Mouse (Mus musculus) spleen, postnatal 14 days (tissue): ENCODE results near the gene Ksr2.

Experiments used
- DNase-seq, 2 experiments: peaks; one replicate each; pipeline ENCODE4 v3.0.0; 2021 to 2022; ENCODE audit warnings: low spot score in 2 of 2

Gene Ksr2

GRCm38 (mm10) chr5:117482013-117482412, 68.2 kb downstream of the Ksr2 start:
- no peak for DNase-seq

- DNase-seq = no peak
Observed at GRCm38 (mm10) chr5:117485411-117485810, 71.6 kb downstream of the Ksr2 start.

DNA sequence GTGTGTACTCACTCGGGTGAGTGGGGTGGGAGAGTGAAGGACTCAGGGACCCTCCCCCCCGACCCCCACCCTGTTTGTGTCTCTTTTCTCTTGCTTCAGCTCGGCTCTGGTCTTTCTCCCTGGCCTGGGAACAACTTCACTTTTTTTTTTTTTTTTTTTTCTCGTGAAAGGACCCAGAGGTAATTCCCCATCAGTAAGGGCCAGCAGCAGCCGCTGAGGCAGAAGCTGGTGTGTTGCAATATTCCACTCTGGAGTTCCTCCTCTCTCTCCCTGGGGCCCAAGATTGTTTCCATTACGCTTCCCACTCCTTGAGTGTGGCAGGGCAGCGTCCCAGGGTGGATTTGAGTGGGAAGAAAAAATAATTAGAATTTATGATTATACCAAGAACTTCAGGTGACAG, 72.3 kb downstream of the Ksr2 start:
- no peak for DNase-seq

GRCm38 (mm10) chr5:117488155-117488554, 74.4 kb downstream of the Ksr2 start:
- no peak for DNase-seq

DNA sequence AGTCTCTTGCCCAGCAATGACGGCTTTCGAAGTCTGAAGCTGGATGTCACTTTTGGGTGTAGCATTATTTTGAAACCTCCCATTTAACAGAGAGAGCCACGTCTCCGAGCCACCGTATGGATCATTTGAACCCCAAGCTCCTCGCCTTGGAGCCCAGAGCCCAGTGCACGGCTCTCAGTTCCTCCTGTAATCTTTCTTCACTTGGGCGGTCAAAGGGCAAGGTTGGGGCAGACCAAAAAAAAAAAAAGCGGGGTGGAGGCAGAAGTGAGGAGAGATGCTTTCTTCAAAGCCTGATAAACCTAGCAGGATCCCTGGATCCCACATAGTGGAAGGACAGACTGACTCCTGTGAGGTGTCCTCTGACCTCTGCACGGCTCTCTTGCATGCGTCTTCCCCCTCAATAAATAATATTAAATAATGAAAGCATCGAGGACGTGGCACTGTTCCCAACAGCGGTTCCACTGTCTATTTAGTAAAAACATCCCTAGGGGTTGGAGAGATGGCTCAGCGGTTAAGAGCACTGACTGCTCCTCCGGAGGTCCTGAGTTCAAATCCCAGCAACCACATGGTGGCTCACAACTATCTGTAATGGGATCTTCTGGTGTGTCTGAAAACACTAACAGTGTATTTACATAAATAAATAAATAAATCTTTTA, 75.0 kb downstream of the Ksr2 start:
- no peak for DNase-seq

- DNase-seq = no peak
Observed at GRCm38 (mm10) chr5:117492933-117493863, 79.4 kb downstream of the Ksr2 start.

DNA sequence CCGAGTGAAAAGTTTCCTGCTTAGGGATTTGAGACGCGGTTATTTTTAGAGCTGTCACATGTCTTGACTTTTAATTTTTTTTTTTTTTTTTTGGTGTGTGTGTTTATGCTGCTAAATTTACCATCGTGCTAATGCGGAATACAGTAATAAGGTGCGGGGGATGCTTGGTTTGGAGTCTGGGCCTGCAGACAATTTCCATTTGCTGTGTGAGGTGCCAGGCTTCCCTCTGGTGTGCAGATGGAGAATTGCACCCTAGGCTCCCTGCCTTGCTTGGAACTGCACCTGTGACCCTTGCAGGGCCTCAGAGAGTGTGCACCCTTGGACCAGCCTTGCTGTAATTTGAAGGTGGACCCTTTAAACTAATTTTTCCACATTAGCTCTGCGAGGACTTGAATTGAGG, 80.1 kb downstream of the Ksr2 start:
- peak in 1 of 2 experiments; percentile 23 for DNase-seq

DNA sequence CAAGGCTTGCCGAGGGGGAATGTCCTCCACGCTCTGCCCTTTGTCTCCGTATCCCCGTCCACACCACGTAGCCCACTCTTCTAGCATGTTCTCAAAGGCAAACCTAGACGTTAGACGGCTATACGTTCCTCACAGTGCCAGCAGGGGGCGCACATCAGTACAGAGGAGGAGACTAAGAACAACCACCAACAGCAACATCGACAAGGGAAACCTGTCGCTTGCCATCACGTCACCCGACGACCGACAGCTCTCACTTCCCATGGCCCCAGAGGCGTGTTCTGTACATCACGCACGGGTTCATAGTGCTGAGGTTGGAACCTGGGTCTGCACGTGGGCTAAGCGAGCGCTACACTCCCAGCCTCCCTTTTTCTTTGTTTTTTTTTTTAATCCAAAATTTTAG, 83.3 kb downstream of the Ksr2 start:
- DNase-seq = no peak

DNA sequence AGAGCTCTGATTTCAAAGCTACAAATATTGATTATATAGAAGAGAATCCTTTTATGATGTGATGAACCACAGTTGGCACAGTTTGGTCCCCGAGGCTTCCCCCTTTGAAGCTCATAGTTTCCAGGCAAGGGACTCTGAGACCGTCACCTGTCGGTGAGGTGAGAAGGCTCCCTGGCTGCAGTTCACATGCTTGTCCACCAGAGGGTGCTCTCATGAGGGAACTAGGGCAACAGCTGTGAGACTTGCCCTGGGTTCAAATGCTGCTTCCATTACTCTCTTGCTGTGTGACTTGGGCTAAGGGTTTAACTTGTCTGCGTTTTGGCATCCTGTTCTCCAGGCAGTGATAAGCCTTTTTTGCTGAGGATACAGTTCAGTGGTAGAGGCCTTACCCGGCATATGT, 88.8 kb downstream of the Ksr2 start:
- peak in 1 of 2 experiments; percentile 20 for DNase-seq

DNA sequence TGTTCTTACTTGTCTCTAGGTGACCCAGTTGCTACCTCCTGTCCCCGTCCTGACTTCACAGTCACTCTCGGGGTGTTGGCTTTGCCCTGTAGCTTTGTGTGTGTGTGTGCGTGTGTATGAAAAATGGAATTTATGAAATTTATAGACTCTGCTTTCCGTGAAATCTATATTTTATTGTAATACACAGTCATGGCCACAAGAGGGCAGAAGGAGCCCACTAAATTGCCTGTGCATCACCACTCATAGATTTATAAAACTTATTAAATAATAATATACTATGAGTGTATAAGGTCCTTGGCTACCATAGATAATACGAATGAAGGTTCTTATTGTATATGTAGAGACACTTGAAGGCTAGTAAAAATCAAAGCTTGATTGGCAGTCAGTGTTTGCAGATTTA, 90.6 kb downstream of the Ksr2 start:
- DNase-seq = no peak

DNA sequence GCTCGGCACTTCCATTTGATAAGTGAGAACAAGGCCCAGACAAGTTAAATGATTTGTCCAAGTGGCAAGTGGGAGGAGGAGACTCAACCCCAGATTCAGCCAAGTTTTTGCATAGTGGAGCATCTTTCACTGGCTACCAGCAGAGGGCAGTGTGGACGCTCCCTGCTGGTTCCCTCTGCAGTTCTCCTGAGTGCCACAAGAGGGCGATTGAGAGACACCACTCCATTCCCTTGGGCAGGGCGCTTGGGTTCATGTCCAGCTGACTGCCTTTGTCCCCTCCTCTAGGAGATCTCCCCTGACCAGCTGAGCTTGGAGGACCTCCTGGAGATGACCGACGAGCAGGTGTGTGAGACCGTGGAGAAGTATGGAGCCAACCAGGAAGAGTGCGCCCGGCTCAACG, 91.4 kb downstream of the Ksr2 start:
- DNase-seq = peak in 1 of 2 experiments; percentile 47

GRCm38 (mm10) chr5:117505769-117506168, 92.0 kb downstream of the Ksr2 start:
- DNase-seq = no peak

DNA sequence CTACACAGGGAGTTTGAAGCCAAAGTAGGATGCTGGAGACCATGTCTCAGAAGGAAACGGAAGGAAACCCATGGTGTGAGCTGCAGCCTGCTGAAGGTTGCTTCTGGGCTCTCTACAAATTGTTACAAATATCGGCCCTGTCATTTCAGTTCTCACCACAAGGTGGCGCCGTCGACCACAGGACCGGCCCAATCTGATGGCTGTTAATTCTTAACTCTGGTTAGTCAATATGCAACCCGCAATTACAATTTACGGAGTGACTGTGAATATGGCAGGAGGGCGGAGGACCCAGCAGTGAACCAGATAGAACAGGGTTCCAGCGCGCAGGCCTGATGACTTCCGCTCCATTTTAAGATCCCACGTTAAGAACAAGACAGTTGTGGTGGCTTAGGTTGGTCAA, 92.6 kb downstream of the Ksr2 start:
- peak in 1 of 2 experiments; percentile 51 for DNase-seq

DNA sequence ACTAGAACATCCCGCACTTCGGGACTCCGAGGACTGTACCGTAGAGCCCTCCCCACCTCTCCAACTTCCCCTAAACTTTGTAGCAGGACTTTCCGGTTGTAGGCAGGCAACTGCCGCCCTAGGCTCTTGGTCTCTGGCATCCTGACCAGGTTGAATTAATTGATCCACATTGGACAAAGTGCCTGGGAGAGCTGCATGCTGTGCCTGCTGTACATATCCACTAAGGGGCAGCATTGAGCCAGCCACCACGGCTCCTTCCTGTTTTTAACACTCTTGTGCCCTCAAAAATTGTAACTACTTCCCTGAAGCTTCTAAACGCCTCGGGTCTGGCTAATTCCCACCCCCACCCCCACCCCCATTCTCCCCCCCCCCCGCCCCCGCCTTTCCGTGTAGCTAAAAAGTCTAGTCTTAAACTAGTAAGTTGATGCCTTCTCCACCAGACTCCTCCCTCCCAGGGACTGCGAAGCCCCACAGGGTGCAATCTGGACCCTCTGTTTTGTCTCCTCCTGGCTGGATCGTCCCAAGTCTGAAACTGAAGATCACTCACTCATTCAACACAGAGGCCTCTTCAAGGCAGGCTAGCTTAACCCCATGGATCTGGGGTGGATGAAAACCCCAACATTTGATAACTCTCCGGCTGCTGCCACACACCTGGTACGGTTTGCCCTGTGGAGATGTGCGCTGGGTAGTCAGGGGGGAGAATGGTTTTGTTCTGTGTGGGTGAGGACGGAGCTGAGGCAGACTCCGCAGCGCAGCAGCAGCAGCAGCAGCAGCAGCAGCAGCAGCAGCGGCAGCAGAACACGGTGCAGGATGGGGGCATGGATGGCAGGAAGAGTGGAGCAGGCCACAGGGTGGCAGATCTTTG, 95.9 kb downstream of the Ksr2 start:
- peak in 1 of 2 experiments; percentile 24 for DNase-seq

DNA sequence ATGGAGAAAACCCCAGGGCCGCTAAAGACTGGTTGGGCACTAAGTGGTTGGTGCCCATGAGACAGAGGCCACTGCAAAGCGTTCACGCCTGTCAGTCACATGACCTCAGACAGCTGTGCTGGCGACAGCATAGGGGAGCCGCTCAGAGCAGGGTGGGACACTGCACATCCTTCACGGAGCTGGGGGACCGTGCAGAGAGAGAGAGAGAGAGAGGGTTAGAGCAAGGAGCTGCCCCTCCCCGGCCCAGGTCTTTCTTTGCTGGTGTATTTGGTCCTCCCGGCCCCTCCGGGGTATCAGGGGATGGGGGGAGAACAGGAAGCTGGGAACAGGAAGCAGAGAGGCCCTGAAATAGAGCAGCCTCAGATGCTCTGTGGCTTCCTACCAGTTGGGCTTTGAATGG, 97.1 kb downstream of the Ksr2 start:
- DNase-seq = no peak

DNA sequence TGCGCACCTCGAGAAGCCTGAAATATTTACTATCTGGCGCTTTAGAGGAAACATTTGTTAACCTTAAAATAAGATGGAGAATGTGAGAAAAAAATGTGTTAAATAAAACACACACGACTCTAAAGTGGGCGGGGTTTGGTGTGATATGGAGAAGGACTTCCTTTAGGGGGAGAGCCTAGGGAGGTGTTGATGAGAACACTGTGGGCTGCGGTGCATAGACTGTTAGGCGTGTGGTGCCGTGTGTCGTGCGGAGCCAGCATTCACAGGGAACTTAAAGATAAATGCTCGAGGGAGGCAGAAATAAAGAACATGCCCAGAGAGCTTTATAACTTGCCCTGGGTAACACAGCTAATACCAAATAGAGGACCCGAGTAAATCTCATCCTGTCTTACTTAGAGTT, 101.6 kb downstream of the Ksr2 start:
- DNase-seq = no peak

DNA sequence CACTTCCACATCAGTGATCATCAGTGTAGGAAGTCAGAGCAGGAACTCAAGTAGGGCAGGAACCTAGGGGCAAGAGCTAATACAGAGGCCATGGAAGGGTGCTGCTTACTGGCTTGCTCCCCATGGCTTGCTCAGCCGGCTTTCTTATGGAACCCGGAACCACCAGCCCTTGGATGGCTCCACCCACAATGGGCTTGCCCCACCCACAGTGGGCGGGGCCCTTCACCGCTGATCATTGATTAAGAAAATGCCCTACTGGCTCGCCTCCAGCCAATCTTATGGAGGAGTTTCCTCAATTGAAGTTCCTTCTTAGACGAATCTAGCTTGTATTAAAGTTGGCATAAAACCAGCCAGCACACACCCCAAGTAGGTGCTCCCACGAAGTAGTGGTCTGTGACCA, 102.1 kb downstream of the Ksr2 start:
- DNase-seq = no peak

DNA sequence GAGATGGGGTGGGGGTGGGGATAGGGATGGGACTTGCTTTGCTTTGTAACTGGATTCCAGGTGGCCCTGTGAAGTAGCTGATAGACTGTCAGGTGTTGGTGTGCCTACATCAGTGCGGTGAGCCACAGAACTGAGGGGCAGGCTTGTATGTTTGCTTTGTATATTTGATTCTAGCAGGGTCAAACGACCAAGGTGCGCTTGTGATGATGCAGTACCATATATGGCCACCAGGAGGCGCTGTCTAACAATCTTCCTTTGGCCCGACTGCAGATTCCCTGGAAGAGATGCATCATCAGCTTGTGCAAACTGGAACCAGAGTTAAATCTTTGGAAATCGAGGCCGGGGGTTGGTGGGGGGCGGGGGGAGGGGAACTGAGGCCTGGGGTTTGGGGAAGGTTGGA, 102.8 kb downstream of the Ksr2 start:
- peak in 1 of 2 experiments; percentile 36 for DNase-seq

DNA sequence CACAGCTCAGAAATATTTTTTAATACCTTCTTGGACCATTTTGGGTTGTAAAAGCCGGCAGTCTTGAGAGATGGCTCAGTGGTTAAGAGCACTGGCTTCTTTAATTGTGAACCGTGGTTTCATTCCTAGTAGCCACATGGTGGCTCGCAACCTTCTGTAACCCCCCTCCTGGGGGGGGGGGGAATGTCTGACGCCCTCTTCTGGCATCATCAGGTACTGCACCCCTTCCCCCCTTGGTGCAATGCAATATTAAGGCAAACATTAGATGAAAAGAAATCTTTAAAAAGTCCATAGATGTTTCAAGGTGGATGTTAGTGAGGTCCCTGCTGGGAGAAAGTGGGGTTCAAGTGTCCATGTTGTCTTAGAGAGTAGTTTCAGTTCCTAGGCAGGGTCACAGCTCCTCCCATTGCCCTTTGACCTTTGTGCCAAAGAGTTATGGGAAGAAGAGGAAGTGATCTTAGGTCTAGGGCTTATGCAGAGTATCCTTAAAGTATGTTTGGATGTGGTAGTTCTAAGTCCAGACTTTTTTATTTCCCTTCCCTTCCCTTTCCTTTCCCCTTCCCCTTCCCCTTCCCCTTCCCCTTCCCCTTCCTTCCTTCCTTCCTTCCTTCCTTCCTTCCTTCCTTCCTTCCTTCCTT, 106.2 kb downstream of the Ksr2 start:
- no peak for DNase-seq

DNA sequence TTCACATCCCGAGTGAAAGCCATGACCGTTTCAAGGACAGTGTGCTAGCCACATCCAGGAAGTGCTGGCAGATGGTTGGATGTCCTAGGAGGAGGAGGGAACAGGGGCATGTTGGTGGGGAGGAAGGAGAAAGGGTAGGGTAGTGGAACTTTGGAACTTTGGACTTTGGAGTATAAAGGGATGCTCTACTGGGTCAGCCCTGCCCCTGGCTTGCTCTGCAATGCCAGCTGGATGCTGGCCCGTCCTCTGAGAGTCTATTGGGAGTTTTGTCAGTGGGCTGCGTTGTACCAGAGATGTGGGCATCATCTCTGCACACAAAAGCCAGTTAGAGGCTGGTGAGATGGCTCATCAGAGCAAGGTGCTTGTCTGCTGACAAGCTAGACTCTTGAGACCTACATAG, 107.4 kb downstream of the Ksr2 start:
- no peak for DNase-seq

DNA sequence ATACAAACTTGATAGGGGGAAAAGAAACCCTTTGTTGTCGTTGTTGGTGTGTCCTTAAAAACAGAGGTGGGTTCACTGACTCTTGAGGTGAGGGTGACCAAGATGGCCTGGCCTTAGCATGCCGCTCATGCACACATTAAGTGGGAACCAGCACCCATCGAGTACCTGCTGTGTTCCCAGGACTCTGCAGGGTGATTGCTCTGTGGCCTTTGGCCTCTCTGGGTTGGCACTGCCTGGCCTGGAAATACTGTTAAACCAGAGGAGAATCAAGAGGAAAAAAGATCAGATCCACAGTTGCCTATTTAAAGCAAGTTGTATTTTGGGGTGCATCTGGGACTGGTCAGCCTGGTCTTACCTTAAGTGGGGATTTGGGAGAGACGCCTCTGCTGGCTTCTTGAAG, 107.9 kb downstream of the Ksr2 start:
- no peak for DNase-seq

DNA sequence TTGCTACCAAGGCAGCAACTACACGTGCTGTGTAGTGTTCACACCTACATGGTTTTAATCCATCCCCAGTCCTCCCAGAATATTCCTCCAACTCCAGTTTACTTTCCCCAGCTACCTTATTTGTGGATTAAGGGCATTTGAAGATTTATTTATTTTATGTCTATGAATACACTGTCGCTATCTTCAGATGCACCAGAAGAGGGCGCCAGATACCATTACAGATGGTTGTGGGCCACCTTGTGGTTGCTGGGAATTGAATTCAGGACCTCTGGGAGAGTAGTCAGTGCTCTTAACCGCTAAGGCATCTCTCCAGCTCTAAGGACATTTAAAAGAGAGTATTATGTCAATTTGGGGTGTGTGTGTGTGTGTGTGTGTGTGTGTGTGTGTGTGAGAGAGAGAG, 108.7 kb downstream of the Ksr2 start:
- DNase-seq = no peak
